In genomic region chr4:47137479-47137878, GRCm38 (mm10) we compare ENCODE assay signal across 12 mouse cellular contexts. TPM values are rescaled to one million over a fixed set of nuclear protein-coding genes. Genes with fewer than 3 reads are reported as not detected.
DNase-seq lines count a peak whose midpoint lies in the region; ATAC-seq lines count a peak whose summit lies in the region.
"Had no signal": no experiment of that assay in that cellular context is flagged by ENCODE, and none has a peak within 500 bp of the region (broad histone marks: within the 10 kb centered on the region; RNA-seq: fewer than 3 reads in every experiment).

No protein-coding gene starts in this region.

- intact Hi-C loops in heart, postnatal 36 days (cut with DNase I) = loop anchor here (5.0 kb wide), 2 partner anchors 40 to 95 kb away; no protein-coding TSS in a partner anchor

- no peak overlapping the region for H3K4me2 ChIP-seq in hindbrain, embryonic 14.5 days (replicated peaks)
- no peak overlapping the region for H3K4me2 ChIP-seq in embryonic facial prominence, embryonic 15.5 days (replicated peaks)
- H3K4me2 ChIP-seq in midbrain, embryonic 14.5 days (ENCODE audit: low read length) = no peak overlapping the region
- H3K4me2 ChIP-seq: forebrain, embryonic 15.5 days had no signal

- no peaks in the 10 kb centered on the region for H3K27me3 ChIP-seq in hindbrain, embryonic 10.5 days (ENCODE audit: insufficient read depth, poor library complexity, severe bottlenecking)
- no peaks in the 10 kb centered on the region for H3K27me3 ChIP-seq in hindbrain, embryonic 14.5 days (ENCODE audit: control insufficient read depth, insufficient read depth, low read length)
- H3K27me3 ChIP-seq in embryonic facial prominence, embryonic 15.5 days = no peaks in the 10 kb centered on the region
- no peaks in the 10 kb centered on the region for H3K27me3 ChIP-seq in midbrain, embryonic 14.5 days (ENCODE audit: control insufficient read depth, insufficient read depth, low read length)
- H3K27me3 ChIP-seq: CH12.LX; forebrain, embryonic 15.5 days had no signal

- peaks cover 49% of the 10 kb centered on the region for H3K4me1 ChIP-seq in hindbrain, embryonic 10.5 days (replicated peaks)
- H3K4me1 ChIP-seq in hindbrain, embryonic 14.5 days (replicated peaks; ENCODE audit: control insufficient read depth, insufficient read depth, low read length) = 0 out of 2 replicates have a peak, but pooled peaks cover 15% of the 10 kb centered on the region
- peaks cover 28% of the 10 kb centered on the region for H3K4me1 ChIP-seq in embryonic facial prominence, embryonic 15.5 days
- H3K4me1 ChIP-seq in midbrain, embryonic 14.5 days (ENCODE audit: control insufficient read depth, insufficient read depth, low read length) = peaks cover 15% of the 10 kb centered on the region; the same call in 1 of the 2 replicates
- H3K4me1 ChIP-seq: forebrain, embryonic 15.5 days had no signal

- no peaks in the 10 kb centered on the region for H3K9me3 ChIP-seq in hindbrain, embryonic 10.5 days
- no peaks in the 10 kb centered on the region for H3K9me3 ChIP-seq in hindbrain, embryonic 14.5 days (ENCODE audit: control insufficient read depth, low read length)
- no peaks in the 10 kb centered on the region for H3K9me3 ChIP-seq in embryonic facial prominence, embryonic 15.5 days (replicated peaks)
- H3K9me3 ChIP-seq in midbrain, embryonic 14.5 days (ENCODE audit: control insufficient read depth, low read length) = no peaks in the 10 kb centered on the region
- H3K9me3 ChIP-seq: forebrain, embryonic 15.5 days had no signal

- 78% methylated on average over 5 of the region's 5 CpGs for WGBS in hindbrain, embryonic 10.5 days
- 82% methylated on average over 5 of the region's 5 CpGs for WGBS in hindbrain, embryonic 14.5 days
- WGBS in embryonic facial prominence, embryonic 15.5 days = 59% methylated on average over 5 of the region's 5 CpGs
- WGBS in midbrain, embryonic 14.5 days = 78% methylated on average over 5 of the region's 5 CpGs

- peak overlapping the region; percentile 29; the same call in 1 of the 2 replicates for H3K27ac ChIP-seq in hindbrain, embryonic 10.5 days
- H3K27ac ChIP-seq in hindbrain, embryonic 14.5 days = no peak overlapping the region
- H3K27ac ChIP-seq in embryonic facial prominence, embryonic 15.5 days (replicated peaks) = 0 out of 2 replicates have a peak overlapping the region, but pooled peaks have one; percentile 4
- no peak overlapping the region for H3K27ac ChIP-seq in midbrain, embryonic 14.5 days (replicated peaks; ENCODE audit: low read depth, low read length)
- H3K27ac ChIP-seq: forebrain, embryonic 15.5 days had no signal

- ATAC-seq in hindbrain, embryonic 14.5 days (ENCODE audit: low FRiP score) = no peak
- no peak for ATAC-seq in embryonic facial prominence, embryonic 15.5 days (ENCODE audit: insufficient number of reproducible peaks, low FRiP score, low TSS enrichment, low read depth)
- ATAC-seq in midbrain, embryonic 14.5 days (ENCODE audit: low FRiP score, low TSS enrichment) = no peak
- ATAC-seq: forebrain, embryonic 15.5 days had no signal

- no peak overlapping the region for H3K9ac ChIP-seq in hindbrain, embryonic 14.5 days
- H3K9ac ChIP-seq in embryonic facial prominence, embryonic 15.5 days = no peak overlapping the region
- H3K9ac ChIP-seq in midbrain, embryonic 14.5 days (replicated peaks; ENCODE audit: low read length) = no peak overlapping the region
- H3K9ac ChIP-seq: forebrain, embryonic 15.5 days had no signal

- no peak for DNase-seq in hindbrain, embryonic 10.5 days (ENCODE audit: low spot score)
- no peak for DNase-seq in hindbrain, embryonic 14.5 days (ENCODE audit: low spot score)
- peak; percentile 42 to 54 for DNase-seq in heart, postnatal 36 days
- peak; percentile 19 to 57 for DNase-seq in lung, postnatal 4 days
- DNase-seq in midbrain, embryonic 14.5 days = no peak
- no peak for DNase-seq in layer of hippocampus, postnatal 25 days (ENCODE audit: extremely low spot score in 1 of 2, low spot score in 1 of 2)
- DNase-seq in liver = no peak
- DNase-seq: cerebellum, adult 11 months; retina, postnatal 1 day had no signal

- no peak overlapping the region for H3K4me3 ChIP-seq in hindbrain, embryonic 10.5 days
- H3K4me3 ChIP-seq in hindbrain, embryonic 14.5 days (replicated peaks; ENCODE audit: low read length) = no peak overlapping the region
- H3K4me3 ChIP-seq in embryonic facial prominence, embryonic 15.5 days (replicated peaks) = no peak overlapping the region
- H3K4me3 ChIP-seq in midbrain, embryonic 14.5 days (replicated peaks; ENCODE audit: low read depth, low read length) = no peak overlapping the region
- H3K4me3 ChIP-seq: forebrain, embryonic 15.5 days had no signal

- no peaks in the 10 kb centered on the region for H3K36me3 ChIP-seq in hindbrain, embryonic 10.5 days
- H3K36me3 ChIP-seq in hindbrain, embryonic 14.5 days (replicated peaks; ENCODE audit: control insufficient read depth, insufficient read depth) = no peaks in the 10 kb centered on the region
- H3K36me3 ChIP-seq in embryonic facial prominence, embryonic 15.5 days = no peaks in the 10 kb centered on the region
- H3K36me3 ChIP-seq in midbrain, embryonic 14.5 days (ENCODE audit: control insufficient read depth, insufficient read depth, low read length) = no peaks in the 10 kb centered on the region
- H3K36me3 ChIP-seq: forebrain, embryonic 15.5 days had no signal

RNA-seq across cellular contexts. Expression of gene Galnt12, which starts 45.8 kb away (rescaled TPM):
- polyA plus RNA-seq in hindbrain, embryonic 10.5 days (2016; fragmentation: Nextera tagmentation; extraction: Ambion mirVana) = 2.5 and 3.6 TPM in 2 replicates
- polyA plus RNA-seq in hindbrain, embryonic 14.5 days (2014; fragmentation: Nextera tagmentation; extraction: Ambion mirVana) = 1.2 TPM in 2 replicates
- 4.2 and 5.0 TPM in 2 replicates for polyA plus RNA-seq in embryonic facial prominence, embryonic 15.5 days (2015; fragmentation: Nextera tagmentation; extraction: Ambion mirVana)
- under 1 TPM; 0.19 to 0.47 TPM for total RNA-seq in heart, postnatal 36 days (2021)
- polyA plus RNA-seq in midbrain, embryonic 14.5 days (2014; fragmentation: Nextera tagmentation; extraction: Ambion mirVana) = 1.8 and 3.1 TPM in 2 replicates
- under 1 TPM; 0.66 to 0.82 TPM for total RNA-seq in layer of hippocampus, postnatal 25 days (2021)

Comparison
In these comparisons a context has a peak if more than half of its experiments do, and no peak if none do; other contexts are left out.
1. H3K27ac ChIP-seq: peak in hindbrain, embryonic 10.5 days (single experiment) and embryonic facial prominence, embryonic 15.5 days (single experiment); none in hindbrain, embryonic 14.5 days (single experiment) and midbrain, embryonic 14.5 days (single experiment).
2. DNase-seq: peak in heart, postnatal 36 days (2 of 2) and lung, postnatal 4 days (2 of 2); none in hindbrain, embryonic 10.5 days (single experiment), hindbrain, embryonic 14.5 days (single experiment), midbrain, embryonic 14.5 days (single experiment), layer of hippocampus, postnatal 25 days (0 of 2) and liver (single experiment).